Mouse (Mus musculus) left cerebral cortex, adult 8-10 months (tissue): ENCODE measurements at regions not wholly inside any gene's neighbourhood (a gene's known extent, or its start where the extent isn't known, plus 50 kb on each side); places are given as distances from the start of the nearest gene placed in this dataset.
"Not testable (repeated sequence)": the region's sequence is repeated elsewhere in the genome, so short reads cannot be mapped to it uniquely, and the experiment has no call there.

Source experiments
- DNase-seq, 2 experiments: peaks; one replicate each; pipeline ENCODE4 v3.0.0; 2022; ENCODE audit warnings: low spot score in 2 of 2

GRCm38 (mm10) chr16:3114473-3115335 is 476.1 kb upstream of the Olfr161 start:
- DNase-seq: peak in 1 of 2 experiments; percentile 7

GRCm38 (mm10) chr16:3115336-3116112 is 475.3 kb upstream of the Olfr161 start:
- peak in 1 of 2 experiments; percentile 10 for DNase-seq

- DNase-seq: peak; percentile 9 to 20
Measured at GRCm38 (mm10) chr16:3116113-3116511, 474.7 kb upstream of the Olfr161 start.

- DNase-seq: not testable (repeated sequence)
Measured at GRCm38 (mm10) chr16:3121216-3121615, 469.6 kb upstream of the Olfr161 start.

- not testable (repeated sequence) for DNase-seq
Measured at GRCm38 (mm10) chr16:3122145-3122860, 468.5 kb upstream of the Olfr161 start.

GRCm38 (mm10) chr16:3122861-3123477 is 467.9 kb upstream of the Olfr161 start:
- DNase-seq: peak; percentile 6 to 28

GRCm38 (mm10) chr16:3127317-3127716 is 463.5 kb upstream of the Olfr161 start:
- DNase-seq: not testable (repeated sequence)
